Mouse (Mus musculus) neural tube, embryonic 11.5 days (tissue): ENCODE results near the gene Ppp3r1. TPM values are rescaled to one million over a fixed set of nuclear protein-coding genes. Genes with fewer than 3 reads are reported as not detected.

Source experiments
- ATAC-seq: fragments of 200-750 bp; cut with Nextera tagmentation; 2 replicates; pipeline ENCODE4 v1.8.0; 2017; ENCODE audit warnings: moderate number of reproducible peaks, mild to moderate bottlenecking, moderate TSS enrichment, moderate library complexity; ENCODE audit not compliant: insufficient read depth, low FRiP score, low TSS enrichment
- DNase-seq: peaks from one replicate; pipeline ENCODE4 v3.0.0-alpha.2; 2015; ENCODE audit warnings: low spot score
- H3K27ac ChIP-seq: fragments of 300-500 bp; sonication (generic); 2 replicates; pipeline ENCODE4 v1.5.1; 2014; ENCODE audit warnings: low read depth, mild to moderate bottlenecking, low read length
- H3K27me3 ChIP-seq: fragments of 300-500 bp; sonication (generic); 2 replicates; pipeline ENCODE4 v1.6.1; 2014; ENCODE audit warnings: mild to moderate bottlenecking, low read length, mixed read lengths; ENCODE audit not compliant: control insufficient read depth, insufficient read depth
- H3K36me3 ChIP-seq: fragments of 300-500 bp; sonication (generic); 2 replicates; pipeline ENCODE4 v1.6.1; 2014; ENCODE audit warnings: mild to moderate bottlenecking, low read length, moderate library complexity, mixed read lengths; ENCODE audit not compliant: control insufficient read depth, insufficient read depth
- H3K4me1 ChIP-seq: fragments of 300-500 bp; sonication (generic); 2 replicates; pipeline ENCODE4 v1.6.1; 2014; ENCODE audit warnings: low read length, mixed read lengths; ENCODE audit not compliant: control insufficient read depth, insufficient read depth
- H3K4me2 ChIP-seq: fragments of 300-500 bp; sonication (generic); 2 replicates; pipeline ENCODE4 v1.6.1; 2014; ENCODE audit warnings: low read depth, mild to moderate bottlenecking, moderate library complexity
- H3K4me3 ChIP-seq: fragments of 300-500 bp; sonication (generic); 2 replicates; pipeline ENCODE4 v1.5.1; 2014; ENCODE audit warnings: low read depth, low read length
- H3K9ac ChIP-seq: fragments of 300-500 bp; sonication (generic); 2 replicates; pipeline ENCODE4 v1.6.1; 2014; ENCODE audit warnings: mild to moderate bottlenecking, low read length
- H3K9me3 ChIP-seq: fragments of 300-500 bp; sonication (generic); 2 replicates; pipeline ENCODE4 v1.6.1; 2016; ENCODE audit warnings: low read length; ENCODE audit not compliant: control insufficient read depth
- WGBS: fragments of 180-500 bp; shearing (Covaris S2); extraction: QIAGEN DNeasy Blood & Tissue Kit; methylation state at CpG from one replicate; pipeline ENCODE4 v1.1.7; 2014; 5-methylcytosine and 5-hydroxymethylcytosine counted together
- polyA plus RNA-seq: library from polyadenylated mRNA; unstranded; fragments of >200 nt; fragmentation: Nextera tagmentation; extraction: Ambion mirVana; gene quantifications from 2 replicates; pipeline ENCODE4 v1.2.1, GENCODE M21; 2014

The Ppp3r1 gene
- polyA plus RNA-seq, 1 experiment from 2014 or later, result 118 TPM

GRCm38 (mm10) chr11:17166627-17167026 lies 7.6 kb downstream of the Ppp3r1 start:
- H3K4me3 ChIP-seq, result no peak overlapping the region
- WGBS, result 93% methylated on average over 7 of the region's 7 CpGs
- H3K4me1 ChIP-seq, result no peaks in the 10 kb centered on the region
- no peak overlapping the region for H3K27ac ChIP-seq
- H3K27me3 ChIP-seq, result no peaks in the 10 kb centered on the region
- no peak overlapping the region for H3K4me2 ChIP-seq
- H3K9me3 ChIP-seq, result no peaks in the 10 kb centered on the region
- H3K9ac ChIP-seq, result no peak overlapping the region
- DNase-seq (no peak), ATAC-seq (no peak)
- no peaks in the 10 kb centered on the region for H3K36me3 ChIP-seq

GRCm38 (mm10) chr11:17169262-17169661 lies 10.2 kb downstream of the Ppp3r1 start:
- no peak overlapping the region for H3K27ac ChIP-seq
- H3K9me3 ChIP-seq, result no peaks in the 10 kb centered on the region
- 96% methylated on average over 2 of the region's 2 CpGs for WGBS
- H3K4me3 ChIP-seq, result no peak overlapping the region
- no peaks in the 10 kb centered on the region for H3K4me1 ChIP-seq
- DNase-seq (no peak), ATAC-seq (no peak)
- H3K4me2 ChIP-seq, result no peak overlapping the region
- no peak overlapping the region for H3K9ac ChIP-seq
- H3K27me3 ChIP-seq, result no peaks in the 10 kb centered on the region
- no peaks in the 10 kb centered on the region for H3K36me3 ChIP-seq

- Histone ChIP-seq H3K36me3 (no peaks in the 10 kb centered on the region), H3K4me3 (no peak overlapping the region), H3K27ac (no peak overlapping the region), H3K9me3 (no peaks in the 10 kb centered on the region), H3K9ac (no peak overlapping the region), H3K4me2 (no peak overlapping the region), H3K4me1 (no peaks in the 10 kb centered on the region), H3K27me3 (no peaks in the 10 kb centered on the region)
- DNase-seq (no peak), ATAC-seq (no peak)
- 97% methylated on average over 1 of the region's 1 CpGs for WGBS
These were observed 12.1 kb downstream of the Ppp3r1 start for GRCm38 (mm10) chr11:17170938-17171729.

- Histone ChIP-seq H3K4me3 (no peak overlapping the region), H3K4me1 (no peaks in the 10 kb centered on the region), H3K27me3 (no peaks in the 10 kb centered on the region), H3K9me3 (no peaks in the 10 kb centered on the region), H3K27ac (no peak overlapping the region), H3K4me2 (no peak overlapping the region), H3K9ac (no peak overlapping the region), H3K36me3 (no peaks in the 10 kb centered on the region)
- ATAC-seq (no peak), DNase-seq (no peak)
- WGBS, result 95% methylated on average over 4 of the region's 4 CpGs
These were observed 13.2 kb downstream of the Ppp3r1 start for GRCm38 (mm10) chr11:17172300-17172699.

- no peaks in the 10 kb centered on the region for H3K9me3 ChIP-seq
- no peak overlapping the region for H3K4me3 ChIP-seq
- no peaks in the 10 kb centered on the region for H3K36me3 ChIP-seq
- no peaks in the 10 kb centered on the region for H3K27me3 ChIP-seq
- H3K4me2 ChIP-seq, result no peak overlapping the region
- DNase-seq (no peak), ATAC-seq (no peak)
- H3K9ac ChIP-seq, result no peak overlapping the region
- whole genome bisulfite sequencing, result 100% methylated on average over 1 of the region's 1 CpGs
- H3K27ac ChIP-seq, result no peak overlapping the region
- no peaks in the 10 kb centered on the region for H3K4me1 ChIP-seq
These were observed 17.6 kb downstream of the Ppp3r1 start for GRCm38 (mm10) chr11:17176638-17177037.

GRCm38 (mm10) chr11:17180753-17181152 lies 21.7 kb downstream of the Ppp3r1 start:
- no peaks in the 10 kb centered on the region for H3K27me3 ChIP-seq
- DNase-seq, result no peak
- no peaks in the 10 kb centered on the region for H3K4me1 ChIP-seq
- no peaks in the 10 kb centered on the region for H3K36me3 ChIP-seq
- ATAC-seq, result no peak
- H3K27ac ChIP-seq, result no peak overlapping the region
- H3K9me3 ChIP-seq, result no peaks in the 10 kb centered on the region
- H3K4me3 ChIP-seq, result no peak overlapping the region
- 90% methylated on average over 3 of the region's 3 CpGs for WGBS
- no peak overlapping the region for H3K4me2 ChIP-seq
- no peak overlapping the region for H3K9ac ChIP-seq

- no peak for DNase-seq
- H3K9ac ChIP-seq, result no peak within 1 kb of the TSS
- no peaks in the 10 kb centered on the region for H3K36me3 ChIP-seq
- H3K4me3 ChIP-seq, result no peak within 1 kb of the TSS
- H3K4me2 ChIP-seq, result no peak within 1 kb of the TSS
- ATAC-seq, result no peak
- WGBS, result 86% methylated on average over 3 of the region's 3 CpGs
- H3K27me3 ChIP-seq, result no peaks in the 10 kb centered on the region
- H3K27ac ChIP-seq, result no peak within 1 kb of the TSS
- no peaks in the 10 kb centered on the region for H3K9me3 ChIP-seq
- no peaks in the 10 kb centered on the region for H3K4me1 ChIP-seq
These were observed 22.7 kb downstream of the Ppp3r1 start, which contains the start of gene Wdr92 for GRCm38 (mm10) chr11:17181807-17182206. Wdr92 (plus strand) TSS chr11:17182107.

GRCm38 (mm10) chr11:17183165-17183564 lies 24.1 kb downstream of the Ppp3r1 start:
- WGBS, result 88% methylated on average over 2 of the region's 2 CpGs
- ATAC-seq, result no peak
- Histone ChIP-seq H3K36me3 (no peaks in the 10 kb centered on the region), H3K4me1 (no peaks in the 10 kb centered on the region), H3K4me2 (no peak overlapping the region), H3K27ac (no peak overlapping the region), H3K4me3 (no peak overlapping the region), H3K27me3 (no peaks in the 10 kb centered on the region), H3K9me3 (no peaks in the 10 kb centered on the region), H3K9ac (no peak overlapping the region)
- DNase-seq, result no peak

GRCm38 (mm10) chr11:17187649-17188048 lies 28.6 kb downstream of the Ppp3r1 start:
- 84% methylated on average over 3 of the region's 3 CpGs for WGBS
- no peak for DNase-seq

More at GRCm38 (mm10) chr11:17187649-17188048, 28.6 kb downstream of the Ppp3r1 start:
- Histone ChIP-seq H3K36me3 (no peaks in the 10 kb centered on the region), H3K9me3 (no peaks in the 10 kb centered on the region), H3K27ac (no peak overlapping the region), H3K4me2 (no peak overlapping the region), H3K9ac (no peak overlapping the region), H3K4me1 (0 out of 2 replicates have a peak, but pooled peaks cover 3% of the 10 kb centered on the region), H3K27me3 (no peaks in the 10 kb centered on the region), H3K4me3 (no peak overlapping the region)
- ATAC-seq, result no peak
